Mouse (Mus musculus): ENCODE data around the gene Dscaml1.
"Not testable (repeated sequence)": the region's sequence is repeated elsewhere in the genome, so short reads cannot be mapped to it uniquely, and the experiment has no call there.

Gene Dscaml1

GRCm38 (mm10) chr9:45693424-45694237 is 267.2 kb downstream of the Dscaml1 start:
- DNase-seq (ENCODE audit: low spot score), result no peak

- DNase-seq (ENCODE audit: low spot score), result no peak
Observed at GRCm38 (mm10) chr9:45694256-45694655, 267.8 kb downstream of the Dscaml1 start.

GRCm38 (mm10) chr9:45699171-45699570 is 272.7 kb downstream of the Dscaml1 start:
- DNase-seq (ENCODE audit: low spot score), result no peak

GRCm38 (mm10) chr9:45703236-45703635 is 276.8 kb downstream of the Dscaml1 start:
- no peak for DNase-seq (ENCODE audit: low spot score)

GRCm38 (mm10) chr9:45704441-45704840 is 278.0 kb downstream of the Dscaml1 start:
- no peak for DNase-seq (ENCODE audit: low spot score)

GRCm38 (mm10) chr9:45710300-45710699 is 283.9 kb downstream of the Dscaml1 start:
- DNase-seq (ENCODE audit: low spot score), result no peak

- no peak for DNase-seq (ENCODE audit: low spot score)
Observed at GRCm38 (mm10) chr9:45715387-45715786, 289.0 kb downstream of the Dscaml1 start.

- no peak for DNase-seq (ENCODE audit: low spot score)
Observed at GRCm38 (mm10) chr9:45719997-45720396, 293.6 kb downstream of the Dscaml1 start.

GRCm38 (mm10) chr9:45731851-45732250 is 305.4 kb downstream of the Dscaml1 start:
- DNase-seq (ENCODE audit: low spot score), result no peak

GRCm38 (mm10) chr9:45733246-45733645 is 306.8 kb downstream of the Dscaml1 start:
- DNase-seq (ENCODE audit: low spot score), result no peak

GRCm38 (mm10) chr9:45739001-45739701 is 312.7 kb downstream of the Dscaml1 start:
- DNase-seq (ENCODE audit: low spot score), result no peak

GRCm38 (mm10) chr9:45739702-45740583 is 313.5 kb downstream of the Dscaml1 start:
- DNase-seq (ENCODE audit: low spot score), result no peak

- DNase-seq (ENCODE audit: low spot score), result no peak
Observed at GRCm38 (mm10) chr9:45740584-45740980, 314.2 kb downstream of the Dscaml1 start.

GRCm38 (mm10) chr9:45745451-45745850 is 319.0 kb downstream of the Dscaml1 start:
- DNase-seq (ENCODE audit: low spot score), result no peak

- DNase-seq (ENCODE audit: low spot score), result no peak
Observed at GRCm38 (mm10) chr9:45749917-45750316, 323.5 kb downstream of the Dscaml1 start.

GRCm38 (mm10) chr9:45754452-45755091 is 328.1 kb downstream of the Dscaml1 start:
- DNase-seq (ENCODE audit: low spot score), result peak; percentile 81

GRCm38 (mm10) chr9:45766195-45766594 is 339.8 kb downstream of the Dscaml1 start:
- DNase-seq (ENCODE audit: low spot score), result no peak

GRCm38 (mm10) chr9:45767155-45767554 is 340.7 kb downstream of the Dscaml1 start:
- no peak for DNase-seq (ENCODE audit: low spot score)

- no peak for DNase-seq (ENCODE audit: low spot score)
Observed at GRCm38 (mm10) chr9:45768421-45768820, 342.0 kb downstream of the Dscaml1 start.

- DNase-seq (ENCODE audit: low spot score), result no peak
Observed at GRCm38 (mm10) chr9:45769596-45769995, 343.2 kb downstream of the Dscaml1 start.

- DNase-seq (ENCODE audit: low spot score), result no peak
Observed at GRCm38 (mm10) chr9:45774088-45774487, 347.7 kb downstream of the Dscaml1 start.

- not testable (repeated sequence) for DNase-seq (ENCODE audit: low spot score)
Observed at GRCm38 (mm10) chr9:45776176-45776575, 349.7 kb downstream of the Dscaml1 start.
